23 mouse cellular contexts compared by ENCODE assay signal in the genomic region with DNA sequence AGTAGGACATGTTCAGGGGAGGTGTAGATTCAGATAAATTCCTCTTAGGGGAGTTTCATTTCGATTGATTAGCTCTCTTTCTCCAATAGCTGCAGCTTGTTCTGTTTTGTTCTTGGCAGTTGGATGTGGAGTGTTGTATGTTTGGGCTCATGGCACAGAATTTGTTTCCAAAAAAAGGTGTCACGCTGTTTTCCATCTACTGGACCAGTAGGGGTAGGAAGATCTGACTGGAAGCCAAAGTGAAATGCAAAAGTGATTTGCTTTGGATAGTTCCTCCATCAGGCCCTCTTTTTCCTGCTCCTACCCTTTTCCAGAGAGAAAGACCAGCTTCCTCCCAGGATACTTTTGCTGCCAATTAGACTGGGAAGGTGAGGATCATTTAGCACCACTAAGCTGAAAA. TPM values are rescaled to one million over a fixed set of nuclear protein-coding genes. Genes with fewer than 3 reads are reported as not detected.
DNase-seq lines count a peak whose midpoint lies in the region; TF ChIP-seq lines count a peak whose summit lies in the region.
"Had no signal": no experiment of that assay in that cellular context is flagged by ENCODE, and none has a peak within 500 bp of the region (broad histone marks: within the 10 kb centered on the region; RNA-seq: fewer than 3 reads in every experiment).

No protein-coding gene starts in this region.

- peak; percentile 95 for DNase-seq in brain, adult 2 months (ENCODE audit: low read depth, low spot score)
- DNase-seq in cerebellum, adult 11-12 months, result peak; percentile 83
- peak; percentile 88 for DNase-seq in cerebellum, adult 9-11 months
- peak in 1 of 2 experiments; percentile 15 for DNase-seq in layer of hippocampus, adult 2 months (ENCODE audit: low spot score in 2 of 2)
- DNase-seq in midbrain, embryonic 10.5 days (ENCODE audit: low spot score), result no peak
- DNase-seq in urinary bladder, postnatal 36 days (ENCODE audit: low spot score in 2 of 2), result no peak
- no peak for DNase-seq in kidney, adult 8-10 months
- DNase-seq: adrenal gland, postnatal 14 days; gastrocnemius, postnatal 14 days; heart, postnatal 14 days; kidney, adult 11 months; kidney, postnatal 25 days; lung, embryonic 14.5 days; lung, postnatal 14 days; right cerebral cortex, adult 18-20 months; right cerebral cortex, postnatal 4 days had no signal

- no peak overlapping the region for H3K4me3 ChIP-seq in layer of hippocampus, adult 2 months
- no peak overlapping the region for H3K4me3 ChIP-seq in midbrain, embryonic 10.5 days
- H3K4me3 ChIP-seq: hindbrain, embryonic 10.5 days; hindbrain, embryonic 15.5 days; kidney, embryonic 15.5 days; limb, embryonic 12.5 days; liver, embryonic 15.5 days; neural tube, embryonic 12.5 days had no signal

- whole genome bisulfite sequencing in midbrain, embryonic 10.5 days, result 83% methylated on average over 2 of the region's 2 CpGs

- no peaks in the 10 kb centered on the region for H3K27me3 ChIP-seq in midbrain, embryonic 10.5 days (ENCODE audit: low read depth, poor library complexity, severe bottlenecking)
- H3K27me3 ChIP-seq: hindbrain, embryonic 15.5 days; kidney, embryonic 15.5 days; limb, embryonic 12.5 days; liver, embryonic 15.5 days; neural tube, embryonic 12.5 days had no signal

- H3K36me3 ChIP-seq in midbrain, embryonic 10.5 days, result no peaks in the 10 kb centered on the region
- H3K36me3 ChIP-seq: hindbrain, embryonic 10.5 days; hindbrain, embryonic 15.5 days; kidney, embryonic 15.5 days; limb, embryonic 12.5 days; liver, embryonic 15.5 days; neural tube, embryonic 12.5 days had no signal

- H3K9me3 ChIP-seq in midbrain, embryonic 10.5 days (replicated peaks), result no peaks in the 10 kb centered on the region
- H3K9me3 ChIP-seq: hindbrain, embryonic 10.5 days; hindbrain, embryonic 15.5 days; kidney, embryonic 15.5 days; limb, embryonic 12.5 days; liver, embryonic 15.5 days; neural tube, embryonic 12.5 days had no signal

- no peaks in the 10 kb centered on the region for H3K4me1 ChIP-seq in midbrain, embryonic 10.5 days
- H3K4me1 ChIP-seq: hindbrain, embryonic 10.5 days; hindbrain, embryonic 15.5 days; kidney, embryonic 15.5 days; liver, embryonic 15.5 days; neural tube, embryonic 12.5 days had no signal

- TF ChIP-seq CTCF in layer of hippocampus, adult 2 months (conservative IDR thresholded peaks at IDR 0.05), result no peak

- peak overlapping the region; percentile 20; the same call in 1 of the 2 replicates for H3K27ac ChIP-seq in layer of hippocampus, adult 2 months
- H3K27ac ChIP-seq in midbrain, embryonic 10.5 days (replicated peaks), result no peak overlapping the region
- H3K27ac ChIP-seq: hindbrain, embryonic 10.5 days; hindbrain, embryonic 15.5 days; kidney, embryonic 15.5 days; limb, embryonic 12.5 days; liver, embryonic 15.5 days; neural tube, embryonic 12.5 days had no signal

RNA-seq across cellular contexts. Expression of gene Etv1, which starts 39.1 kb away (rescaled TPM):
- total RNA-seq in layer of hippocampus, adult 2 months (2021), result 10 to 100 TPM; 79.8 to 84.4 TPM
- 13.1 and 15.2 TPM in 2 replicates for polyA plus RNA-seq in midbrain, embryonic 10.5 days (2016; fragmentation: Nextera tagmentation; extraction: Ambion mirVana)
- total RNA-seq: granulocyte monocyte progenitor cell, adult 5-6 weeks had no signal

Comparison
In these comparisons a context has a peak if more than half of its experiments do, and no peak if none do; other contexts are left out.
1. DNase-seq: peak in brain, adult 2 months (single experiment), cerebellum, adult 11-12 months (single experiment) and cerebellum, adult 9-11 months (single experiment); none in midbrain, embryonic 10.5 days (single experiment), urinary bladder, postnatal 36 days (0 of 2) and kidney, adult 8-10 months (0 of 2).